Mouse (Mus musculus): ENCODE data around the gene Ntf3.

Ntf3 gene

DNA sequence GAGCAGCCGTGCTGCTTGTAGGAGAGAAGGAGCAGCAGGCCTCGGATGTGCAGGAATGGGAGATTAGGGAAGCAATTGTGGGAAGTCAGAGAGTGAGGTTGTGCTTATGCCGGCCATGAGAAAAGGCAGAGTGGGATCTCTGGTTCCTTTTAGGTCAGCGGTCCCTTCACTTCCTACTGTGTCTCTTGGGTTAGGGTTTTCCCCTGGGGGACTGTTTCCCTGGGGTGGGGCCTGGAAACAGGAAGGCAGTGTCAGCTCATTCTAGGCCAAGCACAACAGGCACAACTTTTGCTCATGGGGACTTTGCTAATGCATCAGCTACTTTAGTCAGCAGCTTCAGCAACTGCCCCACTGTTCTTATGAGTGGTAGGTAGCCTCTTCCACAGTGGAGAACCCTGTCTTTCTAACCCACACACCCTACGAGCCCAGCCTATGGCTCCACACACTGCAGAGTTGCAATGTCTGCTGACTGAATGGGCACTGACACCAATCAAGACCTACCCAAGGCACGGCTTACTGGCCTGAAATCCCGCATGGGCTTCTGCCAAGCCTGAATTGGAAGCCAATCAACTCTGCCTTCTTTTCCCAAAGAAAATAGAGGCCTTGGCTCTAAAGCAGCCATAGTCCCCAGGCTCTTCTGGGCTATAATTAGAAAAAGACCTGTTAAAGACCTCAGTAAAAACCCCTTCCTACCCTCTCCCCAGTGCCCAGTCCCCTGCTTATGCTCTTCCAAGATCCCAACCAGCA is 60.5 kb downstream of the Ntf3 start:
- DNase-seq (ENCODE audit: extremely low read depth, low read depth): no peak

- DNase-seq (ENCODE audit: extremely low read depth, low read depth): no peak
Observed at GRCm38 (mm10) chr6:126105083-126105740, 61.5 kb downstream of the Ntf3 start.

- DNase-seq (ENCODE audit: extremely low read depth, low read depth): no peak
Observed at GRCm38 (mm10) chr6:126102571-126102970, 64.1 kb downstream of the Ntf3 start.

- DNase-seq (ENCODE audit: extremely low read depth, low read depth): no peak
Observed at GRCm38 (mm10) chr6:126102007-126102406, 64.7 kb downstream of the Ntf3 start.

- no peak for DNase-seq (ENCODE audit: extremely low read depth, low read depth)
Observed at GRCm38 (mm10) chr6:126100579-126100978, 66.1 kb downstream of the Ntf3 start.

DNA sequence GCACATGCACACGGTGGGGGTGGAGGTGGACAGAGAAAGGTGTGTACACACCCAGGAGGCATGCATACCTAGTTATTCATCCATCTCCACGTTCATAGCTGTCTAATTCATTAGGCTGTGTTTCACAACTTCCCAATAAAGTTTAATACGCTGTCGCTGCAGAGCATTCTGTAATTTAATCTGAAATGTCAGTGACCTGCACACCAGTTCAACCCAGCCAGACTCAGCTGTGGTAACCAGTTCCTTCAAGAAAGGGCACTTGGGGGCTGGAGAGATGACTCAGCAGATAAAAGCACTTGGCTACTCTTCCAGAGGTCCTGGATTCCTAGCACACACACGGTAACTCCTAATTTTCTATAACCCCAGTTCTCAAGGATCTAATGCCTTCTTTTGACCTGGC is 69.2 kb downstream of the Ntf3 start:
- no peak for DNase-seq (ENCODE audit: extremely low read depth, low read depth)

DNA sequence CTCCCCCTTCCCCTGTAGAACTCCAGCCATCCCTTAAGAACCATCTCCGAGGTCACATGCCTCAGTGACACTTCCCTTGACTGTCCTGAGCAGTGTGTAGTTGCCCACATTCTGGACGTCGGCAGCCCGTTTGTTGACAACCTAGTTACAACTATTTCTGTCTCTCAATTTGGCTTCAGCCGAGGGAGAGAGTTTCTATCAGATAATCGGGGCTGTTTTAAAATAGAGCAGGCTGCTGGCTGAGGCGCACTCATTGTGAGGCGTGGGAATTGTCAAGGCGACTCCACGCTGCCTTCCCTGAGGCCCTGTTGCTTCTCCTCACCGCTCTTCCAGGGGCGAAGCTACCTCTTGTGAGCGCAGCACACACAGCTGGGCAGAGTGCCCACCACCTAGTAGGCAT is 70.6 kb downstream of the Ntf3 start:
- no peak for DNase-seq (ENCODE audit: extremely low read depth, low read depth)

DNA sequence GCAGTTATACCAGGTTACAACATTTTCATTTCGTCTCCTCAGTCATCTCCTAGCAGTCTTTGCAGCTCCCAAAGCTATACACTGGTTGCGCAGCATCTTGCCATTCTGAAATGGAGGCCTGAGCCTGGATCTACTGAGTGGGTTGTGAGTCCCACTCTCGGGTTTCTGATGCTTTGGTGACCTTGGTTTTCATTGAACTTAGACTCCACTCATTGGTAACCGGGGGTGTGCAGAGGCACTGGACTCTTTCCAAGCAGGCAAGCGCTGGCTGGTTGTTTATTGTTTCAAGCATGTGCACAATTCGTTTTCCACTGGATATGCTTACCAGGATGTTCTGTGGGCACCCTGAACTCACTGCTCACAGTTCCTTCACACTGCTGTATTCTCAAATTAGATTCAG is 71.7 kb downstream of the Ntf3 start:
- DNase-seq (ENCODE audit: extremely low read depth, low read depth): no peak

DNA sequence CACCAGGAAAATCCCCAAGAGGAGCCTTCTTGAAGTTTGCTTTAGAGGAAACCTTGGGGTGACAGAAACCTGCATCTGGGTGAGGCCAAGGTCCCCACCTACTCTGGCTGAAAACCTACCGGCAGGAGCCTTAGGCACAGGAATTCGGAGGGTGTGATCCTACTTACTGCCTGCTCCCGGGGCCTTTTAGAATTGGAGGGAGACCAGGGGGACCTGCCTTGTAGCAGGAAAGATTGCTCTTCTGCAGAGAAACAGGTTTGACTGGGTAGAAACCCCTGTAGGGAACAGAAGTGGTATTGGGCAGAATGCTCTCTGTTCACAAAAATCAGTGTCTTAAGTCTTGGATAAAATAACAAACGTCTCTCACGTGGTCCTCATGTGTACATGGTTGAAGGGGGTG is 74.7 kb downstream of the Ntf3 start:
- no peak for DNase-seq (ENCODE audit: extremely low read depth, low read depth)

DNA sequence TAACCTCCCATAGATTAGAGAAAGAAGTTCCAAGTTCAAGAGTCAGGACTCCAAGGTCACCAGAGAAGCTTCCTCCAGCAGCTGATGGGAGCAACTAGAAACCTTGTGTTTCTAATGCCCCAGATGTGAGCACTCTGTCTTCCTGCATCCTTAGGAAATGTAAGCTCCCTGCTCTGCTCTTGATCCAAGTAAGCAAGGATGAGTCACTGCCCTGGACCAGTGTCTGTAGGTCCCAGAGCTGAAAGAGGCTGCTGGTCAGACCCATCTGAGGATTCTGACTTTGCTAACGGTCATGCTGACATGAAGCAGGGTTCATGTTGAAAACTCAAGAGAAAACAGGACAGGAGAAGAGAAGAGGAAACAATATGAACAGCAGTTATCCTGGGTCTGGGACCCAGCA is 76.6 kb downstream of the Ntf3 start:
- no peak for DNase-seq (ENCODE audit: extremely low read depth, low read depth)

GRCm38 (mm10) chr6:126088489-126089265 is 78.0 kb downstream of the Ntf3 start:
- no peak for DNase-seq (ENCODE audit: extremely low read depth, low read depth)

GRCm38 (mm10) chr6:126086321-126086950 is 80.3 kb downstream of the Ntf3 start:
- DNase-seq (ENCODE audit: extremely low read depth, low read depth): no peak

DNA sequence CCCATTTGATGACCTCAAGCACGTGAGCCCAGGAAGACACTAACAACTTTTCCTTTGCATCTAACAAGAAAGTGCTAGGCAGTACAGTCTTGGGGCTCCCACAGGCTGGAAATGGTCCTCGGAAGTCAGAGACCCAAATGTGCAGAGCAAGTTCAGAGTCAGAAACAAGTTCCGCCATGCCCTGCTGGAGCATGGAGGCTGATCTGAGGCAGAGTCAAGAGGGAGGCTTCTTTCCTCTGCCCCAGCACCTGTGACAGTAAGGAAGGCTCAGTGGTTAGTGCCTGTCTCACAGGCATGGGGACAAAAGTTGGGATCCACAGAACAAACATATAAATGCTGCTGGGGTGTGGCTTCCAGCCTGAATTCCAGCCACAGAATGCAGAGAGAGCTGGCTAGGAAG is 86.2 kb downstream of the Ntf3 start:
- DNase-seq (ENCODE audit: extremely low read depth, low read depth): no peak

- no peak for DNase-seq (ENCODE audit: extremely low read depth, low read depth)
Observed at GRCm38 (mm10) chr6:126057706-126058105, 109.0 kb downstream of the Ntf3 start.

DNA sequence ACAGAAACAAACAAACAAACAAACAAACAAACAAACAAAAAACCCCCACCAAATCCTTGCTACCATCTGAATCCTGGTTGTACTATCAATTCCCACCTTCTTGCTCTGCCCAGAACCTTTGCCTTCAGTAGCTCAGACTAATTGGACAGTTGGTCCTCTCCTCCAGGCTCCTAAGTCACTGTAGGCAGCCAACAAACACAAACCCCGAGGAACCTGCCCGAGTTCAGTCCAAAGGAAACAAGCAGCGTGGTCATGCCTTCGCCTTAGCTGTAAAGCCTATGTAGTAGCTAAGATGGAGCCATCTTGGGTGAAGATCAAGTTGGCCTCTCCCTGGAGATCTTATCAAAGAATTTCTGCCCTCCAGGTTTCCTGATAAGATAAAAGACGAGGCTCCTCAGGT is 113.6 kb downstream of the Ntf3 start:
- DNase-seq (ENCODE audit: extremely low read depth, low read depth): no peak
